Mouse (Mus musculus): ENCODE measurements at regions not wholly inside any gene's neighbourhood (a gene's known extent, or its start where the extent isn't known, plus 50 kb on each side); places are given as distances from the start of the nearest gene placed in this dataset.

GRCm38 (mm10) chr5:148820476-148820875 lies 108.6 kb downstream of the Katnal1 start:
- no peak for TF ChIP-seq GATA4 (IDR thresholded peaks at IDR 0.05; ENCODE audit: insufficient replicate concordance, low read length)

DNA sequence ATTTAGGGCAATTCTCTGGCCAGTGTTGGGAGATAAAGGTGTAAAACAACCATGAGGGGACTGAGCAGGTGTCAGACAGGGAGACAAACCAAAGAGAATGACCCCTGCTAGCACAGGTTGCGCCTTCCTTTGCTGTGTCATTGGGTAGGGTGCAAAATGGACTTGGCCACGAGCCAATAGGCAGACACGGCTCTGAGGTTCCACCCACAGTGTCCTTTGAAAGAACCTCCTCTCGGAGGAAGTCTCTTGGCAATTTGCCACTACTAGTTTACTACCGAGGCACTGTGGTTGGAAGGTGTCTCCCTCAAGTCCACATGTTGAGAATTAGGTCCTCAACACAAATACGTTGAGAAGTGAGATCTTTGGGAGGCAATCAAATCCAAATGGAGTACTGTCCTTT lies 109.7 kb downstream of the Katnal1 start:
- no peak for TF ChIP-seq GATA4 (IDR thresholded peaks at IDR 0.05; ENCODE audit: insufficient replicate concordance, low read length)

DNA sequence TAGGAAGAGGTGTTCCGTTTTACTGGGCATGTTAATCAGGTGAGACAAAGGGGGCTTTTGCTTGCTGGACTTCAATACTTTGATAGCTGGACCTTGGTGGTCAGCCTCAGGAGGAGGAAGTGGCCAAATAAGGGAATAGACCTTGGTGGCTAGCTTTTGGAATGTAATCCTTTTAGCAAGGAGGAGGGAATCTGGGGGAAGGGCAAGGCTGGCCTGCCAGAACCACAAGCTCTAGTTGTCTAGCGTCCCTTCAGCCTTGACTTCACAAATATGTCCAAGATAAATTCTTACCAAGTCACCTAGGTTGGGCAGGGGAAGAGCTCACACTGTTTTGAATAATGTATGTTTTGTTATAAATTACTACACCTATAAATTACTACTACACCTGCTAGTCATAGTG lies 110.4 kb downstream of the Katnal1 start:
- no peak for TF ChIP-seq GATA4 (IDR thresholded peaks at IDR 0.05; ENCODE audit: insufficient replicate concordance, low read length)

DNA sequence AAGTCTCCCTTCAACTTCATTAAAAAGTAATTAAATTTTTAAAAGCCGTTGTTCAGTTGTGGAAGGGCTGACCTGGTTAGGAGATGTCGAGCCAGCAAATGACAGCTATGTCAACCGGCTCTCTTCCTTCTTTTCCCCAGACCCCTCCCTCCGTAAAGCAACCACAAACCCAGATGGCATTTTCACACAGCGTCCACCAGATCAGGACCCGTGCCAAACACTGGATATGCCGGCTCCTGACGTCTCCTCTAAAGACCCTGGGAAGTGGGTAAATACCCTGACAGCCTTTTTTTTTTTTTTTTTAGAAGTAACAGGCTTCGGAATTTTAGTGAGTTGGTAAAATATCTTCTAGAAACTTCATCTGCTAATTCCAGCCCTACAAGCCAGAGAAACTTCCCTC lies 116.3 kb downstream of the Katnal1 start:
- no peak for TF ChIP-seq GATA4 (IDR thresholded peaks at IDR 0.05; ENCODE audit: insufficient replicate concordance, low read length)

DNA sequence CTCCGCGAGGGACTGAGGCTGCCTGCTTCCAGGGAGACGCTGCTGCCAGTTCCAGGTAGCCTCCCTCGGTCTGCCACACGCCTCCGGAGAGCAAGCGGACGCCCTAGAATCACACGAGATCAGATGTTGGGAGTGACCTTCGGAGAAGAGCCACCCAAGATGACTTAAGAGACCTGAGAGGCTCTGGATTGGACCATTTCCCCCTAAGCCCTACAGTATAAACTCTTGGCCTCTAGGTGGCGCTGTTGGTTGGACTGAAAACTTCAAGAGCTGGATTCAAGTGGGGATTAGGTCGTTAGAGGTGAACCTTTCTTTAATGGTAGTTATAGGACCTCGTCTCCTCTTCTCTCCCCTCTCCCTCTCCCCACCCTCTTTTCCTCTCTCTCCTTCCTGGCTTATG lies 117.1 kb downstream of the Katnal1 start:
- no peak for TF ChIP-seq GATA4 (IDR thresholded peaks at IDR 0.05; ENCODE audit: insufficient replicate concordance, low read length)

- no peak for TF ChIP-seq GATA4 (IDR thresholded peaks at IDR 0.05; ENCODE audit: insufficient replicate concordance, low read length)
Observed at GRCm38 (mm10) chr5:148809485-148809884, 119.6 kb downstream of the Katnal1 start.

DNA sequence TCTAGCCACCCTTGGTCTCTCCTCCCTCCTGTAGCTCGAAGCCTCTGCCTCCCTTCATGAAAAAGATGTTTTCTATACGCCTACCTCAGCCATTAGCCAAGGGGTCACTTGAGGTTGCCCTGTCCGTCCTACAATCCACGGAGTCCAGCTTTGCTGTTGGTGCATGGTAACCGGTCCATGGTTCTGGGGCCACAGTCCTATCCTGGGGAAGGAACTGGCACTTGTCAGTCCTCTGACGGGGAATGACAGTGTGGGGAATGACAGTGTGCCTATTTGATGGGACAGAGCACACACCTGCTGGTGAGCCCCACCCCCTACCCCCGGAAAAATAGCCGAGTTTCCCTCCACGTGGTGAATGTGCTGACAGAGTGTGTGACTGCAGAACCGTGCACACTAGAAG lies 120.1 kb downstream of the Katnal1 start:
- TF ChIP-seq GATA4 (IDR thresholded peaks at IDR 0.05; ENCODE audit: insufficient replicate concordance, low read length): no peak

GRCm38 (mm10) chr5:148808426-148808825 lies 120.7 kb downstream of the Katnal1 start:
- TF ChIP-seq GATA4 (IDR thresholded peaks at IDR 0.05; ENCODE audit: insufficient replicate concordance, low read length): no peak

DNA sequence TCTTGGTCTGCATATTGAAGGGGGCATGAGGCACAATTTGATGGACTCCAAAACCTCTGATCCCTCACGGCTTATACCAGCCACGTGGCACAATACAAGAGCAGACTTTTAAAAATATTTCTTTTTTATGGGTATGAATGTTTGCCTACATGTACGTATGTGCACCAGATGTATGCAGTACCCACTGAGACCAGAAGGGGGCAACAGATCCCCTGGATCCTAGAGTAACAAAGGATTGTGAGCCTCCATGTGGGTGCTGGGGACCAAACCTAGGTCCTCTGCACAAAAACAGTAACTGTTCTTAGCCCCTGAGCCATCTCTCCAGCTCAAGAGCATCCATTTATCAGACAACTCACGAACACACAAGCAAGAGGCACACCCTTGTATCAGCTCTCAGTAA lies 121.5 kb downstream of the Katnal1 start:
- no peak for TF ChIP-seq GATA4 (IDR thresholded peaks at IDR 0.05; ENCODE audit: insufficient replicate concordance, low read length)

DNA sequence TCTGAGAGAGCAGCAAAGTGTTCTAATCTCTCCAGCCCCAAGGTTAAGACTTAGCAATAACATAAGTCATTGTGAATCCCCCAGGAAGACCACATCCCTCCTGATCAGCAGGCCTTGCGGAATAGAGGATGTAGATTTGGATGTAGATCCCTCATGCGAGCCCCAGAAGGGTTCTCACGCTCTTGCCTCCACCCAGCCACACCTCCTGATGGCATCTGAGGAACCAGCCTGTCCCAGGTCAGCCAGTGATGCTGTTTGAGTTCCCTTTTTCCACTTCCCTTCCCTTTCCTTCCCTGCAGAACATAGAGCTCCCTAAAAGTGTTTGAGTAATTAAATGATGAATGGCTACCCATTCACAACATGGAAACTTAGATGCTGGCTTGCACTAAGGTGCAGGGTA lies 124.1 kb downstream of the Katnal1 start:
- no peak for TF ChIP-seq GATA4 (IDR thresholded peaks at IDR 0.05; ENCODE audit: insufficient replicate concordance, low read length)

DNA sequence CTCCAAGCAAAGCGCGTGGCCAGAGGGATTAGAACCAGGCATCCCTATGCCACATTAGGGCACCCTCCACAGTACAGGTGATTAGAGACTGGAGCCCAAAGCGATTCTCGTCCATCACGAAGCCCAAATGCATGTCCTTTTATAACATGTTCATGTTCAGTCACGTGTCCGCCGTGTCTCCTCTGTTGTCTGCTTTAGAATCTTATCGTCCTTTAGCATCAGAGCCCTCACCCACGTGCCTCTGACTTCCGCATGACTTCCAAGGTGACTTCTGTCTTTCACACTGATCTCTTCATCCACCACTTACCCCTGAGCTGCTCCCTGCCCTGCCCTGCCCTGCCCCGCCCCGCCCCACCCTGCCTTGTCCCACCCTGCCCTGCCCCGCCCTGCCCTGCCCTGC lies 125.3 kb downstream of the Katnal1 start:
- TF ChIP-seq GATA4 (IDR thresholded peaks at IDR 0.05; ENCODE audit: insufficient replicate concordance, low read length): no peak

- TF ChIP-seq GATA4 (IDR thresholded peaks at IDR 0.05; ENCODE audit: insufficient replicate concordance, low read length): no peak
Observed at GRCm38 (mm10) chr5:148802720-148803119, 126.4 kb downstream of the Katnal1 start.

GRCm38 (mm10) chr5:148798541-148798940 lies 130.6 kb downstream of the Katnal1 start:
- no peak for TF ChIP-seq GATA4 (IDR thresholded peaks at IDR 0.05; ENCODE audit: insufficient replicate concordance, low read length)

GRCm38 (mm10) chr5:148796072-148796471 lies 133.0 kb downstream of the Katnal1 start:
- no peak for TF ChIP-seq GATA4 (IDR thresholded peaks at IDR 0.05; ENCODE audit: insufficient replicate concordance, low read length)

GRCm38 (mm10) chr5:148794465-148794864 lies 134.7 kb downstream of the Katnal1 start:
- TF ChIP-seq GATA4 (IDR thresholded peaks at IDR 0.05; ENCODE audit: insufficient replicate concordance, low read length): no peak

DNA sequence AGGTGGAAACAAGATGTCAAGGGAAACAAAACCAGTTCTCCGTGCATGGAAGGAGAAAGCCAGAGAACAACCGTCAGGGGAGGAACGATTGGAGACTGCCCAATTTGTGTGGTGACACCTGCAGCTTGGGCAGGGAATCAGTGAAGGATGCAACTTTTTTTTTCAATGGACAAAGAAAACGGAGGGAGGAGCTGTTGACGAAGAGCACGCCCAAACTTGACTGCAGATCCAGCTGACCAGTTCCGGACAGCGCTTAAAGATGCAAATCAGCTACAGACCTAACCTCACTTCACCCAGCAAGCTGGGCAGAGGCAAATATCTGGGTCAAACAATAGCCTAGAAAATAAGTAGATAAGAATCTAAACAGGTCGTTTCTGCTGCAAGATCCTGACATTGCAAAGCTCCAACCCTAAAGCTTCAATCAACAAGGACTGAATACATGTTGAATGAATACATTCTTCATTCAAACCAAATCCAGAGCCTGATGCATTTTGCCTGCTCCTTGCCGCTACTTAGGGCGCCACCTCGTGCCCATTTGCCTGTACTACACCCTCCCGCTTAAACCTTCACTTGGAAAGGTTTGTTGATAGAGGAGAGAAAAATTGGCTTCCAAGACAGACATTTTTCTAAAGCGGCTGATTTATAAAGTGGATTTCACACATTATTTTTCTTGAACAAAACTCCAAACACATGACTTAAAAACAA lies 136.2 kb downstream of the Katnal1 start:
- TF ChIP-seq GATA4 (IDR thresholded peaks at IDR 0.05; ENCODE audit: insufficient replicate concordance, low read length): no peak

GRCm38 (mm10) chr5:148791651-148792050 lies 137.5 kb downstream of the Katnal1 start:
- TF ChIP-seq GATA4 (IDR thresholded peaks at IDR 0.05; ENCODE audit: insufficient replicate concordance, low read length): no peak
